Mouse (Mus musculus): ENCODE results near the gene Gm3573. TPM values are rescaled to one million over a fixed set of nuclear protein-coding genes. Genes with fewer than 3 reads are reported as not detected.
"Not testable (repeated sequence)": the region's sequence is repeated elsewhere in the genome, so short reads cannot be mapped to it uniquely, and the experiment has no call there.

The Gm3573 gene
- polyA plus RNA-seq (2012) = not detected in 2 replicates

DNA sequence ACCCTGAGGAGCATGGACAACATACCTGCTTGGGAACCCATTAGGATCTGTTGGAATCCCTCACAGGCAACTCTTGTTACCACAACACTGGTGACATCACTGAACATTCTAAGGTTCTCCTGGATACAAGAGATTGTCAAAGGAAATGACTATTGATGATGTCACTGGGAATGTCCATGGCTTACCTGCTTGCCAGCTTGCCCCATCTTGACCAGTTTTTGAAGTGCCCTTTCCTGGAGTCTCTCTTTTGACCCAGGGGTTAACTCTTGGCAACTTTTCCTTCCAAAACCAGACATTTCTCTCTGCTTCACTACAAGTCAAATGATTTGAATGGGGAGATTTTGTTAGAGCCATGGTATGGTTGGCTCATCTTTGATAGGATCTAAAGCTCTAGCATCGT is at the start of gene Gm3573:
Gene Gm3573, minus strand, starts transcription at position 101 of the 400 bp plus-strand sequence.
- TF ChIP-seq GATA1 (IDR thresholded peaks at IDR 0.05; ENCODE audit: low read length) = not testable (repeated sequence)

DNA sequence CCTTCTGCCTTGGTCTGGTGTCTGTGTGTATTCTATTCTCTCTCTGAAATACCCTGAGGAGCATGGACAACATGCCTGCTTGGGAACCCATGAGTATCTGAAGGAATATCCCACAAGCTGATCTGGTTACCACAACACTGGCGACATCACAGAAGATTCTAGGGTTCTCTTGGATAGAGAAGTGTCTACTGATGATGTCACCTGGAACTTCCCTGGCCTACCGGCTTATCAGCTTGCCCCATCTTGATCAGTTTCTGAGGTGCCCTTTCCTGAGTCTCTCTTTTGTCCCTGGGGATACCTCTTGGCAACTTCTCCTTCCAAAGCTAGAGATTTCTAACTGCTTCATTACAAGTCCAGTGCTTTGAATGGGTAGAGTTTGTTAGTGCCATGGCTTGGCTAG is 28.1 kb downstream of the Gm3573 start, which contains the start of gene Gm17027:
Gene Gm17027, minus strand, starts transcription at position 101 of the 400 bp plus-strand sequence.
- TF ChIP-seq GATA1 (IDR thresholded peaks at IDR 0.05; ENCODE audit: low read length) = not testable (repeated sequence)

Other genes starting within 250 kb of the Gm3573 start
- 0.06 and 0.08 TPM in 2 replicates for gene 1700024B05Rik, start 246.8 kb downstream of the Gm3573 start, polyA plus RNA-seq (2012)
- gene Gm6401, start 222.9 kb downstream of the Gm3573 start, polyA plus RNA-seq (2012) = not detected in 2 replicates
- gene Gm3543, start 207.5 kb downstream of the Gm3573 start, polyA plus RNA-seq (2012) = not detected in 2 replicates
- not detected in 2 replicates for gene Gm7951, start 73.4 kb downstream of the Gm3573 start, polyA plus RNA-seq (2012)
- not detected in 2 replicates for gene Gm17027, start 28.2 kb downstream of the Gm3573 start, polyA plus RNA-seq (2012)
- gene Gm17026, start 69.3 kb upstream of the Gm3573 start, polyA plus RNA-seq (2012) = not detected in 2 replicates
- gene Gm9611, start 106.6 kb upstream of the Gm3573 start, polyA plus RNA-seq (2012) = not detected in 2 replicates
- gene Gm7995, start 119.4 kb upstream of the Gm3573 start, polyA plus RNA-seq (2012) = not detected in 2 replicates
- not detected in 2 replicates for gene Gm8005, start 248.9 kb upstream of the Gm3573 start, polyA plus RNA-seq (2012)